Mouse (Mus musculus) intestine, embryonic 16.5 days (tissue): ENCODE measurements at regions not wholly inside any gene's neighbourhood (a gene's known extent, or its start where the extent isn't known, plus 50 kb on each side); places are given as distances from the start of the nearest gene placed in this dataset.

ENCODE experiments used
- ATAC-seq: fragments of 200-750 bp; cut with Nextera tagmentation; 2 replicates; pipeline ENCODE4 v1.8.0; 2017; ENCODE audit warnings: moderate TSS enrichment, moderate library complexity
- H3K27ac ChIP-seq: fragments of 300-500 bp; sonication (generic); 2 replicates; pipeline ENCODE4 v1.5.1; 2014; ENCODE audit warnings: mild to moderate bottlenecking, low read length
- H3K27me3 ChIP-seq: fragments of 300-500 bp; sonication (generic); replicated peaks from 2 replicates; pipeline ENCODE4 v1.6.1; 2014; ENCODE audit warnings: low read length, control low read depth, mixed read lengths; ENCODE audit not compliant: control insufficient read depth, insufficient read depth
- H3K36me3 ChIP-seq: fragments of 300-500 bp; sonication (generic); 2 replicates; pipeline ENCODE4 v1.6.1; 2014; ENCODE audit warnings: low read length, control low read depth; ENCODE audit not compliant: control insufficient read depth, insufficient read depth
- H3K4me1 ChIP-seq: fragments of 300-500 bp; sonication (generic); 2 replicates; pipeline ENCODE4 v1.6.1; 2014; ENCODE audit warnings: low read length, control low read depth, mixed read lengths; ENCODE audit not compliant: control insufficient read depth, insufficient read depth
- H3K4me2 ChIP-seq: fragments of 300-500 bp; sonication (generic); 2 replicates; pipeline ENCODE4 v1.6.1; 2014; ENCODE audit warnings: low read depth, low read length, control low read depth
- H3K4me3 ChIP-seq: fragments of 300-500 bp; sonication (generic); 2 replicates; pipeline ENCODE4 v1.5.1; 2014; ENCODE audit warnings: mild to moderate bottlenecking, low read length
- H3K9ac ChIP-seq: fragments of 300-500 bp; sonication (generic); 2 replicates; pipeline ENCODE4 v1.6.1; 2014; ENCODE audit warnings: low read depth, low read length
- H3K9me3 ChIP-seq: fragments of 300-500 bp; sonication (generic); 2 replicates; pipeline ENCODE4 v1.6.1; 2016; ENCODE audit warnings: low read length, control low read depth; ENCODE audit not compliant: control insufficient read depth
- WGBS: fragments of 180-500 bp; shearing (Covaris S2); extraction: QIAGEN DNeasy Blood & Tissue Kit; methylation state at CpG from one replicate; pipeline ENCODE4 v1.1.7; 2014; 5-methylcytosine and 5-hydroxymethylcytosine counted together

- Histone ChIP-seq H3K4me3 (no peak overlapping the region), H3K4me2 (no peak overlapping the region), H3K36me3 (no peaks in the 10 kb centered on the region), H3K9me3 (no peaks in the 10 kb centered on the region), H3K27me3 (no peaks in the 10 kb centered on the region), H3K9ac (no peak overlapping the region), H3K27ac (no peak overlapping the region), H3K4me1 (no peaks in the 10 kb centered on the region)
- ATAC-seq: no peak
- whole genome bisulfite sequencing: 60% methylated on average over 4 of the region's 4 CpGs
These were observed 367.7 kb upstream of the Kif2a start for GRCm38 (mm10) chr13:107389535-107390150.

- Histone ChIP-seq H3K9me3 (no peaks in the 10 kb centered on the region), H3K36me3 (no peaks in the 10 kb centered on the region), H3K4me1 (no peaks in the 10 kb centered on the region), H3K4me2 (no peak overlapping the region), H3K9ac (no peak overlapping the region), H3K27ac (no peak overlapping the region), H3K4me3 (no peak overlapping the region), H3K27me3 (no peaks in the 10 kb centered on the region)
- ATAC-seq: no peak
- WGBS: 76% methylated on average over 3 of the region's 3 CpGs
These were observed 367.1 kb upstream of the Kif2a start for GRCm38 (mm10) chr13:107389074-107389473.

GRCm38 (mm10) chr13:107378076-107378475, 356.1 kb upstream of the Kif2a start:
- Histone ChIP-seq H3K36me3 (no peaks in the 10 kb centered on the region), H3K4me1 (no peaks in the 10 kb centered on the region), H3K9me3 (no peaks in the 10 kb centered on the region), H3K4me2 (no peak overlapping the region), H3K4me3 (no peak overlapping the region), H3K27me3 (no peaks in the 10 kb centered on the region), H3K27ac (no peak overlapping the region), H3K9ac (no peak overlapping the region)
- ATAC-seq: no peak
- WGBS: 67% methylated on average over 1 of the region's 1 CpGs

- H3K36me3 ChIP-seq: no peaks in the 10 kb centered on the region
- H3K4me3 ChIP-seq: no peak overlapping the region
- ATAC-seq: no peak
- H3K4me1 ChIP-seq: no peaks in the 10 kb centered on the region
- no peaks in the 10 kb centered on the region for H3K27me3 ChIP-seq
- no peak overlapping the region for H3K9ac ChIP-seq
- 81% methylated on average over 3 of the region's 3 CpGs for WGBS
- H3K4me2 ChIP-seq: no peak overlapping the region
- H3K27ac ChIP-seq: no peak overlapping the region
- no peaks in the 10 kb centered on the region for H3K9me3 ChIP-seq
These were observed 350.7 kb upstream of the Kif2a start for GRCm38 (mm10) chr13:107372666-107373065.

- Histone ChIP-seq H3K4me1 (no peaks in the 10 kb centered on the region), H3K4me2 (no peak overlapping the region), H3K4me3 (no peak overlapping the region), H3K36me3 (no peaks in the 10 kb centered on the region), H3K9ac (no peak overlapping the region), H3K27ac (no peak overlapping the region), H3K9me3 (no peaks in the 10 kb centered on the region), H3K27me3 (no peaks in the 10 kb centered on the region)
- 36% methylated on average over 17 of the region's 17 CpGs for WGBS
- ATAC-seq: no peak
These were observed 350.0 kb upstream of the Kif2a start for GRCm38 (mm10) chr13:107371616-107372582.

GRCm38 (mm10) chr13:107367639-107368038, 345.7 kb upstream of the Kif2a start:
- no peak overlapping the region for H3K9ac ChIP-seq
- H3K4me3 ChIP-seq: no peak overlapping the region
- no peak for ATAC-seq
- no peaks in the 10 kb centered on the region for H3K9me3 ChIP-seq
- no peak overlapping the region for H3K4me2 ChIP-seq
- H3K27ac ChIP-seq: no peak overlapping the region
- 92% methylated on average over 9 of the region's 9 CpGs for WGBS
- no peaks in the 10 kb centered on the region for H3K27me3 ChIP-seq
- no peaks in the 10 kb centered on the region for H3K36me3 ChIP-seq
- no peaks in the 10 kb centered on the region for H3K4me1 ChIP-seq

- WGBS: 83% methylated on average over 6 of the region's 6 CpGs
- Histone ChIP-seq H3K4me1 (no peaks in the 10 kb centered on the region), H3K36me3 (no peaks in the 10 kb centered on the region), H3K27ac (no peak overlapping the region), H3K27me3 (no peaks in the 10 kb centered on the region), H3K4me2 (no peak overlapping the region), H3K9ac (no peak overlapping the region), H3K9me3 (no peaks in the 10 kb centered on the region), H3K4me3 (no peak overlapping the region)
- ATAC-seq: no peak
These were observed 343.8 kb upstream of the Kif2a start for GRCm38 (mm10) chr13:107365766-107366165.

- WGBS: 79% methylated on average over 7 of the region's 7 CpGs
- no peak for ATAC-seq
- no peak overlapping the region for H3K4me2 ChIP-seq
These were observed 343.3 kb upstream of the Kif2a start for GRCm38 (mm10) chr13:107365241-107365640.

GRCm38 (mm10) chr13:107362806-107363687, 341.1 kb upstream of the Kif2a start:
- 70% methylated on average over 8 of the region's 8 CpGs for WGBS
- Histone ChIP-seq H3K4me3 (no peak overlapping the region), H3K9me3 (no peaks in the 10 kb centered on the region), H3K9ac (no peak overlapping the region), H3K27ac (no peak overlapping the region), H3K27me3 (no peaks in the 10 kb centered on the region), H3K4me2 (no peak overlapping the region), H3K4me1 (no peaks in the 10 kb centered on the region), H3K36me3 (no peaks in the 10 kb centered on the region)
- ATAC-seq: no peak

More at GRCm38 (mm10) chr13:107365241-107365640, 343.3 kb upstream of the Kif2a start:
- no peak overlapping the region for H3K27ac ChIP-seq
- no peaks in the 10 kb centered on the region for H3K9me3 ChIP-seq
- H3K36me3 ChIP-seq: no peaks in the 10 kb centered on the region
- no peaks in the 10 kb centered on the region for H3K4me1 ChIP-seq
- H3K4me3 ChIP-seq: no peak overlapping the region
- no peaks in the 10 kb centered on the region for H3K27me3 ChIP-seq
- no peak overlapping the region for H3K9ac ChIP-seq
